Mouse (Mus musculus): ENCODE measurements around the gene Ccdc15. TPM values are rescaled to one million over a fixed set of nuclear protein-coding genes. Genes with fewer than 3 reads are reported as not detected.

The Ccdc15 gene
- total RNA-seq, 1 experiment, result 6.7 TPM

- TF ChIP-seq ZNF384 (IDR thresholded peaks at IDR 0.05; ENCODE audit: low read depth, low read length) (no peak), ZC3H11A (IDR thresholded peaks at IDR 0.05; ENCODE audit: borderline replicate concordance, low read depth, low read length) (no peak)
- no peak for DNase-seq (ENCODE audit: low read depth, low spot score)
Observed at GRCm38 (mm10) chr9:37364392-37364791, 16.2 kb upstream of the Ccdc15 start.

GRCm38 (mm10) chr9:37363551-37363950, 15.3 kb upstream of the Ccdc15 start:
- no peak for TF ChIP-seq MAFK (IDR thresholded peaks at IDR 0.05; ENCODE audit: insufficient read depth, low read depth, low read length)
- no peak for TF ChIP-seq ZC3H11A (IDR thresholded peaks at IDR 0.05; ENCODE audit: borderline replicate concordance, low read depth, low read length)
- no peak for TF ChIP-seq ZNF384 (IDR thresholded peaks at IDR 0.05; ENCODE audit: low read depth, low read length)
- TF ChIP-seq HCFC1 (IDR thresholded peaks at IDR 0.05; ENCODE audit: borderline replicate concordance, insufficient read depth, low read length), result no peak
- TF ChIP-seq CHD2 (IDR thresholded peaks at IDR 0.05; ENCODE audit: low read depth, low read length), result no peak
- no peak overlapping the region for H3K27ac ChIP-seq (ENCODE audit: insufficient read depth, low read depth, low read length, poor library complexity, severe bottlenecking)
- no peaks in the 10 kb centered on the region for H3K9me3 ChIP-seq (ENCODE audit: control insufficient read depth, insufficient read depth, low read depth, low read length)
- in situ Hi-C loops (cut with MboI; ENCODE audit: low sequenced_read_pairs in 2 of 2, unreplicated experiment in 2 of 2), result no loop called here
- no peak overlapping the region for H3K9ac ChIP-seq (ENCODE audit: insufficient read depth, low read depth, low read length, poor library complexity, severe bottlenecking)
- H3K4me1 ChIP-seq (ENCODE audit: control insufficient read depth in 2 of 2, insufficient read depth in 2 of 2, low read length in 2 of 2, poor library complexity in 1 of 2), result peaks cover 0 to 4% of the 10 kb centered on the region in 2 experiments; a peak in 2 of 4 replicates
- DNase-seq (ENCODE audit: low read depth, low spot score), result no peak
- H3K4me3 ChIP-seq (ENCODE audit: insufficient read depth in 1 of 2, low read depth in 1 of 2, low read length in 2 of 2, poor library complexity in 1 of 2, severe bottlenecking in 1 of 2), result no peak overlapping the region
- no peaks in the 10 kb centered on the region for H3K36me3 ChIP-seq (ENCODE audit: control insufficient read depth, insufficient read depth, low read length, poor library complexity, severe bottlenecking)

More at GRCm38 (mm10) chr9:37364392-37364791, 16.2 kb upstream of the Ccdc15 start:
- no peaks in the 10 kb centered on the region for H3K9me3 ChIP-seq (ENCODE audit: control insufficient read depth, insufficient read depth, low read depth, low read length)
- in situ Hi-C loops (cut with MboI; ENCODE audit: low sequenced_read_pairs in 2 of 2, unreplicated experiment in 2 of 2), result no loop called here
- peaks cover 0 to 2% of the 10 kb centered on the region in 2 experiments; a peak in 2 of 4 replicates for H3K4me1 ChIP-seq (ENCODE audit: control insufficient read depth in 2 of 2, insufficient read depth in 2 of 2, low read length in 2 of 2, poor library complexity in 1 of 2)
- no peak overlapping the region for H3K4me3 ChIP-seq (ENCODE audit: insufficient read depth in 1 of 2, low read depth in 1 of 2, low read length in 2 of 2, poor library complexity in 1 of 2, severe bottlenecking in 1 of 2)
- H3K27ac ChIP-seq (ENCODE audit: insufficient read depth, low read depth, low read length, poor library complexity, severe bottlenecking), result no peak overlapping the region
- H3K36me3 ChIP-seq (ENCODE audit: control insufficient read depth, insufficient read depth, low read length, poor library complexity, severe bottlenecking), result no peaks in the 10 kb centered on the region
- no peak overlapping the region for H3K9ac ChIP-seq (ENCODE audit: insufficient read depth, low read depth, low read length, poor library complexity, severe bottlenecking)

- no peak for DNase-seq (ENCODE audit: low read depth, low spot score)
- in situ Hi-C loops (cut with MboI; ENCODE audit: low sequenced_read_pairs in 2 of 2, unreplicated experiment in 2 of 2), result no loop called here
Observed at GRCm38 (mm10) chr9:37362881-37363280, 14.6 kb upstream of the Ccdc15 start.

GRCm38 (mm10) chr9:37362084-37362483, 13.9 kb upstream of the Ccdc15 start:
- H3K4me3 ChIP-seq (ENCODE audit: insufficient read depth in 1 of 2, low read depth in 1 of 2, low read length in 2 of 2, poor library complexity in 1 of 2, severe bottlenecking in 1 of 2), result no peak overlapping the region
- no peak overlapping the region for H3K27ac ChIP-seq (ENCODE audit: insufficient read depth, low read depth, low read length, poor library complexity, severe bottlenecking)
- in situ Hi-C loops (cut with MboI; ENCODE audit: low sequenced_read_pairs in 2 of 2, unreplicated experiment in 2 of 2), result no loop called here

More at GRCm38 (mm10) chr9:37362881-37363280, 14.6 kb upstream of the Ccdc15 start:
- Histone ChIP-seq H3K4me1 (ENCODE audit: control insufficient read depth in 2 of 2, insufficient read depth in 2 of 2, low read length in 2 of 2, poor library complexity in 1 of 2) (peaks cover 0 to 4% of the 10 kb centered on the region in 2 experiments; a peak in 2 of 4 replicates), H3K36me3 (ENCODE audit: control insufficient read depth, insufficient read depth, low read length, poor library complexity, severe bottlenecking) (no peaks in the 10 kb centered on the region), H3K4me3 (ENCODE audit: insufficient read depth in 1 of 2, low read depth in 1 of 2, low read length in 2 of 2, poor library complexity in 1 of 2, severe bottlenecking in 1 of 2) (no peak overlapping the region), H3K9ac (ENCODE audit: insufficient read depth, low read depth, low read length, poor library complexity, severe bottlenecking) (no peak overlapping the region), H3K27ac (ENCODE audit: insufficient read depth, low read depth, low read length, poor library complexity, severe bottlenecking) (no peak overlapping the region), H3K9me3 (ENCODE audit: control insufficient read depth, insufficient read depth, low read depth, low read length) (no peaks in the 10 kb centered on the region)
- TF ChIP-seq CHD2 (IDR thresholded peaks at IDR 0.05; ENCODE audit: low read depth, low read length), result no peak
- TF ChIP-seq ZNF384 (IDR thresholded peaks at IDR 0.05; ENCODE audit: low read depth, low read length), result no peak
- no peak for TF ChIP-seq MAFK (IDR thresholded peaks at IDR 0.05; ENCODE audit: insufficient read depth, low read depth, low read length)
- TF ChIP-seq HCFC1 (IDR thresholded peaks at IDR 0.05; ENCODE audit: borderline replicate concordance, insufficient read depth, low read length), result no peak
- no peak for TF ChIP-seq ZC3H11A (IDR thresholded peaks at IDR 0.05; ENCODE audit: borderline replicate concordance, low read depth, low read length)

More at GRCm38 (mm10) chr9:37362084-37362483, 13.9 kb upstream of the Ccdc15 start:
- H3K9me3 ChIP-seq (ENCODE audit: control insufficient read depth, insufficient read depth, low read depth, low read length), result no peaks in the 10 kb centered on the region
- TF ChIP-seq CHD2 (IDR thresholded peaks at IDR 0.05; ENCODE audit: low read depth, low read length) (no peak), HCFC1 (IDR thresholded peaks at IDR 0.05; ENCODE audit: borderline replicate concordance, insufficient read depth, low read length) (no peak), ZNF384 (IDR thresholded peaks at IDR 0.05; ENCODE audit: low read depth, low read length) (no peak), ZC3H11A (IDR thresholded peaks at IDR 0.05; ENCODE audit: borderline replicate concordance, low read depth, low read length) (no peak), MAFK (IDR thresholded peaks at IDR 0.05; ENCODE audit: insufficient read depth, low read depth, low read length) (no peak)
- H3K9ac ChIP-seq (ENCODE audit: insufficient read depth, low read depth, low read length, poor library complexity, severe bottlenecking), result no peak overlapping the region
- DNase-seq (ENCODE audit: low read depth, low spot score), result no peak
- peaks cover 0 to 2% of the 10 kb centered on the region in 2 experiments; a peak in 2 of 4 replicates for H3K4me1 ChIP-seq (ENCODE audit: control insufficient read depth in 2 of 2, insufficient read depth in 2 of 2, low read length in 2 of 2, poor library complexity in 1 of 2)
- H3K36me3 ChIP-seq (ENCODE audit: control insufficient read depth, insufficient read depth, low read length, poor library complexity, severe bottlenecking), result no peaks in the 10 kb centered on the region
